Mouse (Mus musculus) ES-E14 (cell line): ENCODE measurements around the gene Smc1b.

Source experiments
- CHD2 ChIP-seq: IDR thresholded peaks from 2 replicates; pipeline ENCODE4 v1.6.1; 2014; ENCODE audit warnings: mild to moderate bottlenecking, low read depth, low read length, inconsistent platforms
- HCFC1 ChIP-seq: IDR thresholded peaks from 2 replicates; pipeline ENCODE4 v1.6.1; 2012; ENCODE audit warnings: low read length, inconsistent platforms, borderline replicate concordance; ENCODE audit not compliant: insufficient read depth
- MAFK ChIP-seq: IDR thresholded peaks from 2 replicates; pipeline ENCODE4 v1.6.1; 2014; ENCODE audit warnings: mild to moderate bottlenecking, low read depth, low read length, inconsistent platforms; ENCODE audit not compliant: insufficient read depth
- ZNF384 ChIP-seq: IDR thresholded peaks from 2 replicates; pipeline ENCODE4 v1.6.1; 2012; ENCODE audit warnings: low read depth, low read length, inconsistent platforms

DNA sequence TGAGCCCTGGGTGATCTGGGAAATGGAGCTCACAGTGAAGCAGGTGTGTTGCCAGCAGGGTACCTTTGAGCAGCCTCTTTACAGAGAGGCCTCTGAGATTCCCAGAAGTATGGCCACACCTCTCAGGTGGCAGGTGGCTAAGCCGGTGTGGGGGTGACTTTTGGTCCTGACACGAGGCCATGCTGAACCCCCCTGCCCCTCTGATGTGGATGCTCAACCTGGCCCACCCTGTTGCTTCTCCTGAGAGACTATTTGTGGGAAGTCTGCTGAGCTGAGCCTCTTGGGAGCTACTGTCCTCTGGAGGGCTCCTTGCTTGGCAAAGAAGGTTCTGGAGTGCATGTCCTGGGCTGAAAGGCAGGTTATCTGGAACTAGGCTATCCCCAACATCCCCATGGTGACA lies 10.7 kb upstream of the Smc1b start:
- TF ChIP-seq HCFC1 (no peak), CHD2 (no peak), ZNF384 (no peak), MAFK (no peak)
